Mouse (Mus musculus) testis, adult 2 months (tissue): Measurements from ENCODE around the gene Gm13889.

Source experiments
- CTCF ChIP-seq: fragments of 200-500 bp; IDR thresholded peaks from 2 replicates; pipeline ENCODE4 v1.5.1; 2012; ENCODE audit warnings: low read depth, mild to moderate bottlenecking, inconsistent platforms, low read length, moderate library complexity; ENCODE audit not compliant: control insufficient read depth, insufficient read depth, insufficient replicate concordance
- POLR2A ChIP-seq: fragments of 200-500 bp; IDR thresholded peaks from 2 replicates; pipeline ENCODE4 v1.6.1; 2012; ENCODE audit warnings: low read depth, mild to moderate bottlenecking, inconsistent platforms, low read length, moderate library complexity; ENCODE audit not compliant: control insufficient read depth

DNA sequence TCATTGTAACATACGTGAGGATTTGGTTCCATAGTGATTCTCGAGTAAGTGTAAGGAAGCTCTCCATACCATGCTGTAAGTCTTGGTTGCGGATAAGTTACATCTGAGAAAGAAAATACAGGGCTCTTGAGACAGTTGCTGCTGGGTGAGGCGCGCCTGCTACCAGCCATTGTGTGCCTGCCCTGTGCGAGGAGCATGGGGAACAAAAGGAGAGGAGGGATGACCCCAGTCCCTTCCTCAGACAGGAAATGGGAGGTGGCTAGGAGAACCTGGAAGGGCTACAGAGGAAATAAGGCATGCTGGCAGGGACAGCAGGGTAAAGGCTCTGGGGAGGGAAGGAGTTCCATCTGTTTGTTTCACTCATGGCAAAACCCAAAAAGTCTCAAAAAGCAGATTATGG lies 44.4 kb upstream of the Gm13889 start:
- no peak for TF ChIP-seq CTCF
- no peak for TF ChIP-seq POLR2A
